Mouse (Mus musculus) megakaryocyte, embryonic 14.5 days (primary cell): Measurements from ENCODE around the gene Pirb.

Source experiments
- FLI1 ChIP-seq: IDR thresholded peaks from 2 replicates; pipeline ENCODE4 v1.6.1; 2012; ENCODE audit warnings: low read length, inconsistent platforms, mixed read lengths
- GATA1 ChIP-seq: IDR thresholded peaks from 3 replicates; pipeline ENCODE4 v1.6.1; 2012; ENCODE audit warnings: mixed read lengths, low read length, inconsistent platforms, borderline replicate concordance

DNA sequence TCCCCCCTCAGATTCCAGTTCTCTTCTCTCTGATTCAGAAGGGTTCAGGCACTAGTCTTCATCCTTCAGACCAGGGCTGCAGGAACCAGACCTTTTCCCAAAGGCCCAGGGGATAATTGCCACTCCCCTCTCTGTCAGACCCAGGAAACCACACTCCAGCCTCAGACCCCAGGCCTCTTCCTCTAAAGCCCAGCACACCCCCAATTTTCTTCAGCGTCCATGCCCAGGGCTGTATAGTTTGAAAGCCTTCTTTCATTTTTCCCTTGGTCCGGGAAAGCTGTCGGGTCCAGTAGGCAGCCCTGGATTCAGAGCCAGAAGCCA is 45.0 kb downstream of the Pirb start:
- no peak for TF ChIP-seq GATA1
- TF ChIP-seq FLI1, result no peak
